Mouse (Mus musculus) liver, embryonic 14.5 days (tissue): Measurements from ENCODE around the gene Acaa1a.

Experiments
- CTCF ChIP-seq: IDR thresholded peaks from 2 replicates; pipeline ENCODE4 v1.5.1; 2016; ENCODE audit warnings: antibody characterized with exemption, low read depth, control low read depth
- EP300 ChIP-seq: IDR thresholded peaks from 2 replicates; pipeline ENCODE4 v1.6.1; 2016; ENCODE audit warnings: antibody characterized with exemption, low read depth

DNA sequence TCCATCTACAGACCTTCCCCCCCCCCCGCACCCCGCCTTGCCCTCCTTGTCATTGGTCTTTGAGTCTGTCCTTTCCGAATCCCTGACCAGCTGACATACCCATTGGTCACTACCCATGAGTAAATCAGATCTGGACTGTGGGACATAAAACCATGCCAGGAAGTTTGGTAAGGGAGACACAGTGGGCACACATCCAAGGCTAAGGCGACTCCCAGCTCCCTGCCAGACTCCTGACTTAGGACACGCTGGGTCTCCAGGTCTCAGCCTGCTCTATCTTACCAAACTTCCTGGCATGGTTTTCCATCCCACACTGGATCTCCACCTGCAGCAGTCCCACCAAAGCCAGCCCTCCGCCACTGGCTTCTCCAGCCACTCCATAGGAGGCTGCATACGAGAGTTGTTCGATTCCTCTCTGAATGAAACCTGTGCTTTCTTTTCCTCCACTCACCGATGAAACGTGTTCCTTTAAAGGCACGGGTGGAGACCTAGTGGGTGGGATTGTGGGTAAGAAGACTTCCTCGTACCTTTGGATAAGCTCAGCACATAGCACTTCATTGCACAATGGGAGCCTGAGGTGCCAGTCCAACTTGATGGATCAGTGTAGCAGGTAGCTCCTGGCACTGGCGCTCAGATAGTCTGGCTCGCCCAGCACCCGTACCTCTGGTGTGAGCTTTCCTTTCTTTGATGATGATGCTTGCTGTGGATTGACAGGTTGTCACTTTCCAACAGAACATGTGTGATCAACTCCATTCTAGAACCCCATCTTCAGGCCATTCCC, 9.1 kb upstream of the Acaa1a start:
- TF ChIP-seq CTCF: no peak
- no peak for TF ChIP-seq EP300
